Mouse (Mus musculus) megakaryocyte, embryonic 14.5 days (primary cell): ENCODE measurements around the gene Ppm1m.

ENCODE experiments used
- FLI1 ChIP-seq: IDR thresholded peaks from 2 replicates; pipeline ENCODE4 v1.6.1; 2012; ENCODE audit warnings: low read length, inconsistent platforms, mixed read lengths
- GATA1 ChIP-seq: IDR thresholded peaks from 3 replicates; pipeline ENCODE4 v1.6.1; 2012; ENCODE audit warnings: mixed read lengths, low read length, inconsistent platforms, borderline replicate concordance

DNA sequence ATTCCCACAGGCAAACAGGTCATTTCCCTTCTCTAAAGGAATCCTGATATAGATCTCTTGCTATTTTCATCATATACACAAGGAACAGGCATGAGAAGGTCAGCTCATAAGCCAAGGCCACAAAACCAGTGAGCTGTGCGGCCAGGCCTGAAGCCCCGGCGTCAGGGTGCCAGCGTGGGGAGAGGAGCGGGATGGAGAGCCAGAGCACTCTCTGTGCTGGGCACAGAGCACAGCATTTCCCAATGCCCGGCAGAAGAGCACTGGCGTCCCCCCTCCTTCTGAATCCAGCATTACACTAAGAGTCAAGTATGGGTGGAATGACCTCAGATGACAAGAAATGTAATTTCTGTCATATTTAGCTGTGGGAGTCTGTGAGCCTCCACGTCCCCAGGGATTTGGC is 37.9 kb upstream of the Ppm1m start:
- TF ChIP-seq GATA1 (no peak), FLI1 (no peak)
